Mouse (Mus musculus) G1E (cell line): ENCODE data around the gene Fmo5.

ENCODE experiments used
- CTCF ChIP-seq: IDR thresholded peaks from 2 replicates; pipeline ENCODE4 v1.5.1; 2012; ENCODE audit warnings: low read depth, low read length, inconsistent platforms, mixed read lengths
- GATA1 ChIP-seq: IDR thresholded peaks from 2 replicates; pipeline ENCODE4 v1.6.1; 2012; ENCODE audit warnings: borderline replicate concordance, low read length, inconsistent platforms, mixed read lengths
- POLR2AphosphoS5 ChIP-seq: IDR thresholded peaks from 2 replicates; pipeline ENCODE4 v1.6.1; 2012; ENCODE audit warnings: low read depth, low read length, inconsistent platforms; ENCODE audit not compliant: insufficient replicate concordance

- TF ChIP-seq CTCF (no peak), GATA1 (no peak), POLR2AphosphoS5 (no peak)
Observed at GRCm38 (mm10) chr3:97676126-97676525, 47.5 kb downstream of the Fmo5 start.
